Mouse (Mus musculus) lung, adult 10 weeks (tissue): ENCODE measurements around the gene Olfr394. TPM values are rescaled to one million over a fixed set of nuclear protein-coding genes. Genes with fewer than 3 reads are reported as not detected.

Experiments
- polyA plus RNA-seq: library from polyadenylated mRNA; stranded (reverse); fragments of 350-450 nt; fragmentation: Illumina TruSeq; extraction: RNeasy Lipid Tissue Mini Kit (QIAGEN cat#74804); gene quantifications from one replicate; pipeline ENCODE4 v1.2.3, GENCODE M21; 2014; ENCODE audit warnings: low read depth, low replicate concordance; ENCODE audit not compliant: insufficient read depth

Olfr394 gene
- polyA plus RNA-seq = not detected

GRCm38 (mm10) chr11:73890671-73891070 lies at the start of gene Olfr394:
Gene Olfr394, minus strand, starts transcription at chr11:73890771.

GRCm38 (mm10) chr11:73936377-73936776 lies 45.8 kb upstream of the Olfr394 start, which contains the start of gene Olfr23:
Gene Olfr23, plus strand, starts transcription at chr11:73936677.

GRCm38 (mm10) chr11:73909199-73909598 lies 18.6 kb upstream of the Olfr394 start, which contains the start of gene Olfr395:
Gene Olfr395, minus strand, starts transcription at chr11:73909299.

GRCm38 (mm10) chr11:73851354-73851753 lies 39.2 kb downstream of the Olfr394 start, which contains the start of gene Olfr393:
Gene Olfr393, minus strand, starts transcription at chr11:73851454.

Other genes with a start within 250 kb of the Olfr394 start
- gene Zfp735, start 202.0 kb downstream of the Olfr394 start, polyA plus RNA-seq = not detected
- gene Olfr389, start 110.1 kb downstream of the Olfr394 start, polyA plus RNA-seq = not detected
- not detected for gene Olfr390, start 107.8 kb downstream of the Olfr394 start, polyA plus RNA-seq
- gene Olfr391-ps, start 87.7 kb downstream of the Olfr394 start, polyA plus RNA-seq = not detected
- gene Olfr392, start 73.7 kb downstream of the Olfr394 start, polyA plus RNA-seq = not detected
- gene Olfr393, start 39.3 kb downstream of the Olfr394 start, polyA plus RNA-seq = not detected
- gene Olfr395, start 18.5 kb upstream of the Olfr394 start, polyA plus RNA-seq = not detected
- not detected for gene Olfr23, start 45.9 kb upstream of the Olfr394 start, polyA plus RNA-seq
- not detected for gene Olfr397, start 70.0 kb upstream of the Olfr394 start, polyA plus RNA-seq
- gene Olfr398, start 99.6 kb upstream of the Olfr394 start, polyA plus RNA-seq = not detected
- gene Olfr139, start 165.8 kb upstream of the Olfr394 start, polyA plus RNA-seq = not detected
- gene Olfr399, start 165.8 kb upstream of the Olfr394 start, polyA plus RNA-seq = not detected
- gene Zfp616, start 179.2 kb upstream of the Olfr394 start, polyA plus RNA-seq = not detected
- gene Olfr401, start 222.9 kb upstream of the Olfr394 start, polyA plus RNA-seq = not detected